Mouse (Mus musculus) heart, embryonic 16.5 days (tissue): Measurements from ENCODE around the gene Grb2. TPM values are rescaled to one million over a fixed set of nuclear protein-coding genes. Genes with fewer than 3 reads are reported as not detected.
A peak's percentile ranks its signal among the peaks of the same experiment; 100 is the strongest.

Source experiments
- ATAC-seq: fragments of 200-750 bp; cut with Nextera tagmentation; replicated peaks from 2 replicates; pipeline ENCODE4 v1.8.0; 2017; ENCODE audit warnings: moderate number of reproducible peaks; ENCODE audit not compliant: insufficient read depth, low FRiP score; ENCODE audit errors: extremely low read depth
- H3K27ac ChIP-seq: fragments of 300-500 bp; sonication (generic); 2 replicates; pipeline ENCODE4 v1.5.1; 2014; ENCODE audit warnings: mild to moderate bottlenecking, low read length, control low read depth, moderate library complexity
- H3K27me3 ChIP-seq: fragments of 300-500 bp; sonication (generic); 2 replicates; pipeline ENCODE4 v1.6.1; 2014; ENCODE audit warnings: low read length, mixed read lengths; ENCODE audit not compliant: control insufficient read depth, insufficient read depth
- H3K36me3 ChIP-seq: fragments of 300-500 bp; sonication (generic); 2 replicates; pipeline ENCODE4 v1.6.1; 2014; ENCODE audit not compliant: control insufficient read depth, insufficient read depth
- H3K4me1 ChIP-seq: fragments of 300-500 bp; sonication (generic); 2 replicates; pipeline ENCODE4 v1.6.1; 2014; ENCODE audit warnings: low read length, mixed read lengths; ENCODE audit not compliant: control insufficient read depth, insufficient read depth
- H3K4me2 ChIP-seq: fragments of 300-500 bp; sonication (generic); 2 replicates; pipeline ENCODE4 v1.6.1; 2014; ENCODE audit warnings: low read depth, mild to moderate bottlenecking, control low read depth, low read length
- H3K4me3 ChIP-seq: fragments of 300-500 bp; sonication (generic); 2 replicates; pipeline ENCODE4 v1.5.1; 2014; ENCODE audit warnings: mild to moderate bottlenecking, control low read depth, low read length
- H3K9ac ChIP-seq: fragments of 300-500 bp; sonication (generic); 2 replicates; pipeline ENCODE4 v1.6.1; 2014; ENCODE audit warnings: low read length, control low read depth
- H3K9me3 ChIP-seq: fragments of 300-500 bp; sonication (generic); replicated peaks from 2 replicates; pipeline ENCODE4 v1.6.1; 2016; ENCODE audit warnings: low read length; ENCODE audit not compliant: control insufficient read depth
- WGBS: fragments of 180-500 bp; shearing (Covaris S2); extraction: QIAGEN DNeasy Blood & Tissue Kit; methylation state at CpG from one replicate; pipeline ENCODE4 v1.1.7; 2014; 5-methylcytosine and 5-hydroxymethylcytosine counted together
- polyA plus RNA-seq: library from polyadenylated mRNA; unstranded; fragments of >200 nt; fragmentation: Nextera tagmentation; extraction: Ambion mirVana; gene quantifications from 2 replicates; pipeline ENCODE4 v1.2.1, GENCODE M21; 2015

Gene Grb2
- polyA plus RNA-seq, 1 experiment from 2014 or later = 118 TPM

- Histone ChIP-seq H3K9me3 (no peaks in the 10 kb centered on the region), H3K36me3 (peaks cover 22% of the 10 kb centered on the region), H3K27me3 (no peaks in the 10 kb centered on the region), H3K27ac (no peak overlapping the region), H3K4me1 (peaks cover 3% of the 10 kb centered on the region), H3K4me3 (no peak overlapping the region), H3K4me2 (no peak overlapping the region), H3K9ac (no peak overlapping the region)
- 73% methylated on average over 9 of the region's 9 CpGs for WGBS
- no peak for ATAC-seq
These were observed 84.8 kb downstream of the Grb2 start for GRCm38 (mm10) chr11:115623487-115624070.

- peaks cover 25% of the 10 kb centered on the region for H3K36me3 ChIP-seq
- no peak for ATAC-seq
- no peak overlapping the region for H3K9ac ChIP-seq
- H3K27me3 ChIP-seq = no peaks in the 10 kb centered on the region
- H3K9me3 ChIP-seq = no peaks in the 10 kb centered on the region
- H3K27ac ChIP-seq = no peak overlapping the region
- H3K4me1 ChIP-seq = peaks cover 6% of the 10 kb centered on the region; the same call in 1 of the 2 replicates
- 94% methylated on average over 7 of the region's 7 CpGs for WGBS
- no peak overlapping the region for H3K4me2 ChIP-seq
- H3K4me3 ChIP-seq = no peak overlapping the region
These were observed 88.4 kb downstream of the Grb2 start for GRCm38 (mm10) chr11:115619949-115620348.

GRCm38 (mm10) chr11:115618732-115619516 lies 89.5 kb downstream of the Grb2 start:
- no peak overlapping the region for H3K4me2 ChIP-seq
- 89% methylated on average over 16 of the region's 16 CpGs for WGBS
- no peaks in the 10 kb centered on the region for H3K9me3 ChIP-seq
- H3K27me3 ChIP-seq = no peaks in the 10 kb centered on the region
- H3K4me3 ChIP-seq = no peak overlapping the region
- H3K36me3 ChIP-seq = peaks cover 25% of the 10 kb centered on the region
- no peak for ATAC-seq
- no peak overlapping the region for H3K9ac ChIP-seq
- no peak overlapping the region for H3K27ac ChIP-seq
- H3K4me1 ChIP-seq = peaks cover 9% of the 10 kb centered on the region

GRCm38 (mm10) chr11:115618001-115618400 lies 90.4 kb downstream of the Grb2 start:
- peaks cover 16% of the 10 kb centered on the region for H3K4me1 ChIP-seq
- H3K9ac ChIP-seq = no peak overlapping the region
- no peak for ATAC-seq
- no peak overlapping the region for H3K4me2 ChIP-seq
- WGBS = 84% methylated on average over 2 of the region's 2 CpGs
- H3K4me3 ChIP-seq = no peak overlapping the region
- no peaks in the 10 kb centered on the region for H3K9me3 ChIP-seq
- H3K27me3 ChIP-seq = no peaks in the 10 kb centered on the region
- H3K27ac ChIP-seq = no peak overlapping the region
- peaks cover 21% of the 10 kb centered on the region for H3K36me3 ChIP-seq

- H3K9me3 ChIP-seq = no peaks in the 10 kb centered on the region
- 72% methylated on average over 6 of the region's 6 CpGs for WGBS
- no peak for ATAC-seq
- H3K4me2 ChIP-seq = no peak overlapping the region
- peaks cover 14% of the 10 kb centered on the region for H3K36me3 ChIP-seq
- no peak overlapping the region for H3K27ac ChIP-seq
- H3K4me1 ChIP-seq = peaks cover 16% of the 10 kb centered on the region
- H3K9ac ChIP-seq = no peak overlapping the region
- no peak overlapping the region for H3K4me3 ChIP-seq
- no peaks in the 10 kb centered on the region for H3K27me3 ChIP-seq
These were observed 91.5 kb downstream of the Grb2 start for GRCm38 (mm10) chr11:115616893-115617292.

- ATAC-seq = no peak
- no peaks in the 10 kb centered on the region for H3K9me3 ChIP-seq
- no peak overlapping the region for H3K27ac ChIP-seq
- H3K9ac ChIP-seq = no peak overlapping the region
- H3K36me3 ChIP-seq = peaks cover 13% of the 10 kb centered on the region
- H3K4me3 ChIP-seq = no peak overlapping the region
- 88% methylated on average over 7 of the region's 7 CpGs for WGBS
- no peak overlapping the region for H3K4me2 ChIP-seq
- no peaks in the 10 kb centered on the region for H3K27me3 ChIP-seq
- H3K4me1 ChIP-seq = peaks cover 16% of the 10 kb centered on the region
These were observed 92.0 kb downstream of the Grb2 start for GRCm38 (mm10) chr11:115616371-115616770.

- H3K4me1 ChIP-seq = peaks cover 16% of the 10 kb centered on the region
- H3K4me2 ChIP-seq = no peak overlapping the region
- ATAC-seq = no peak
- no peaks in the 10 kb centered on the region for H3K9me3 ChIP-seq
- peak overlapping the region; percentile 31; the same call in 1 of the 2 replicates for H3K9ac ChIP-seq
- H3K4me3 ChIP-seq = no peak overlapping the region
- no peaks in the 10 kb centered on the region for H3K27me3 ChIP-seq
- H3K36me3 ChIP-seq = peaks cover 11% of the 10 kb centered on the region
- H3K27ac ChIP-seq = peak overlapping the region; percentile 48; the same call in 1 of the 2 replicates
- WGBS = 84% methylated on average over 6 of the region's 6 CpGs
These were observed 92.5 kb downstream of the Grb2 start for GRCm38 (mm10) chr11:115615875-115616274.

- H3K27me3 ChIP-seq = no peaks in the 10 kb centered on the region
- H3K36me3 ChIP-seq = peaks cover 7% of the 10 kb centered on the region
- no peaks in the 10 kb centered on the region for H3K9me3 ChIP-seq
- 64% methylated on average over 15 of the region's 15 CpGs for WGBS
- ATAC-seq = no peak
- H3K4me1 ChIP-seq = peaks cover 16% of the 10 kb centered on the region
- no peak overlapping the region for H3K4me2 ChIP-seq
- peak overlapping the region; percentile 31; the same call in 1 of the 2 replicates for H3K9ac ChIP-seq
- no peak overlapping the region for H3K4me3 ChIP-seq
- H3K27ac ChIP-seq = peak overlapping the region; percentile 48; the same call in 1 of the 2 replicates
These were observed 93.1 kb downstream of the Grb2 start for GRCm38 (mm10) chr11:115615108-115615825.
